Mouse (Mus musculus): ENCODE data around the gene Ptges. TPM values are rescaled to one million over a fixed set of nuclear protein-coding genes. Genes with fewer than 3 reads are reported as not detected.
"Not testable (repeated sequence)": the region's sequence is repeated elsewhere in the genome, so short reads cannot be mapped to it uniquely, and the experiment has no call there.

The Ptges gene
- total RNA-seq (2021): 1 to 10 TPM; 4.1 to 6.9 TPM
- long read RNA-seq, experiment 1, partial matches to known transcripts: 0 of 1 reads
- long read RNA-seq, experiment 1, other reads (novel, unspliced or antisense): 1 of 1 reads
- long read RNA-seq, experiment 2, partial matches to known transcripts: 0 of 11 reads
- long read RNA-seq, experiment 2, other reads (novel, unspliced or antisense): 10 of 11 reads

GRCm38 (mm10) chr2:30929483-30930045, at the start of gene Ptges:
TSS of gene Ptges (minus strand) at chr2:30929863.
- DNase-seq: peak; percentile 74

- peak; percentile 85 for DNase-seq
Observed at GRCm38 (mm10) chr2:30967352-30968327, 38.0 kb upstream of the Ptges start, which contains the start of gene Tor1a. TSS of gene Tor1a (minus strand) at chr2:30967933.

DNA sequence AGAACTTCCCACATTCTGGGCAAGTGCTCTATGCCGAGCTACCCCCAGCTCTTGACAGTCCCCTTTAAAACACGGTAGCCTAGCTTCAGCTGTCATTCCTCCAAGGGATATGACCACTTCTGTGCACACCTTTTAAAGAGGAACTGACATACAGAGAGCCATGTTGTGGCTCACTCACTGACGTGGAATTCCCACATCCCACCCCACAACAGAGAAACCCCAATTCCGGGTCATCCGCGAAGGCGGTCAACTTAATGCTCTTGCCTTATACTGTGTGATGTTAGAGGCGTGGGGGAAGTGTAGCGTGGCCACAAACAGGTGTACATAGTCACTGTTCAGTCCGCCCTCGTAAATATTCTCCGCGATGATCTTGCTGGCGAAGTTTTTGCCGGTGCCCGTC, 37.2 kb upstream of the Ptges start:
- no peak for DNase-seq

DNA sequence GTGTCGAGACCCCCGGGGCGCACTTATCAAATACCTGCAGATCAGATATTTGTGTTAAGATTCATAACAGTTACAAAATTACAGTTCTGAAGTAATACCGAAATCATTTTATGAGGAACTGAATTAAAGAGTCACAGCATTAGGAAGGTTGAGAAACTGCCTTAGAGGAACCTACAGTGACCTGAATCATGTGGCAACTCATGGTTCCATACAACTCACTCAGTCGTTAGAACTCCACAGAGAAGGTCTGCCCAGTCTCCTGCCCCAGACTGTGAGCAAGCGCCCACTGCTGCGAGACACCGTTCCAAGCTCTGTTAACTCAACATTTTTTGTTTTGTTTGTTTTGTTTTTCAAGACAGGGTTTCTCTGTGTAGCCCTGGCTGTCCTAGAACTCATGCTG, 36.0 kb upstream of the Ptges start:
- DNase-seq: no peak

- no peak for DNase-seq
Observed at GRCm38 (mm10) chr2:30962570-30963254, 33.0 kb upstream of the Ptges start.

DNA sequence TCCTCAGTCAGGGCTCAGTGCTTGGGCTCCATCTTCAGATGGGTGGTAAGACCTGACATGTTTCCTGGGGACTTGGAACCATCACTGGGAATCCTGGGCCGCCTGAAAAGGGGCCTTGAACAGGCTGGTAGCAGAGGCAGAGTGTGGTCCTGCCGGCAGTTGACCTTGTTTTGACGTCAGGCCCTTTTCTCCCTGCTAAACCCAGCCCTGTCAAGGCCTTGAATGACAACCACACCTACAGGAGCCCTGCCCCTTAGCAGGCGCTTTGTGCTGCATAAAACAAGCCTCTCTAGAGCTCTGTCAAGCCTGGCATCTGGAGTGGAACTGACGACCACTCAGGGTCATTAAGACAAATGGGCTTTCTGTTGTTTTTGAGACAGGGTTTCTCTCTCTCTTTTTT, 30.2 kb upstream of the Ptges start:
- DNase-seq: no peak

DNA sequence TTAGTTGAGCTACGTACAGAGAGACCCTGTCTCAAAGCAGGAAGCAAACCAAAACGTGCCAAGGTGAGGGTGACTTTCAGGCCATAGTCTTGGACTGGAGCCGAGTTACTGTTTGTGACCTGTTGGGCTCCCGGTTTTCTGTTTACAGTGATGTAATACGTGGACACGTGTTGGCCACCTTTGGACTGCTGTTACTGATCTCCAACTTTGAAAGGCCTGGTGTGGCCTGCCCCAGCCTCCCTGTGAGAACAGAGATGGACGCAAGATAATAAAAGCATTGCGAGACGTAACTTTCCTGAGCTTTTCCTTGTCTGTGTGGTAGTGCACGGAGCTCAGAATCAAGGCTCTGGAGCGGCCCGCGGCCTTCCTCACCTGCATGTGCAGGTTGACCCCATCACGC, 29.1 kb upstream of the Ptges start:
- no peak for DNase-seq

DNA sequence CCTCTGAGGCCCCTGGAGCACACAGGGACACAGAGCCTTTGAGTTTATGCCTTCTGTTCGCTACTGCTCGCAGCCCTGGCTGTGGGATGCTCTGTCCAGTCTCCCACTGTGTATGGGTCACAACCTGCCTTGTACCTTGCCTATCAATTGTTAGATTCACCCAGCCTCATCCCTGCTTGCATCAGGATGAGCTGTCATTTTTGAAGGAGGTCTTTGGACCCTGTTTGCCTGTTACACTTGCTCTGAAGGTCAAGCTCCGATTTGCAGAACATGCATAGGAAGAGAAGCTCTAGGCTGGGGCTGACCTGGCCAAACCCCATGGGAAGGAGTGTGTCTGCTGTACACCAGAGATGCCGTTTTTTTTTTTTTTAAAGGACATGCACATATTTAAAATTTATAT, 27.8 kb upstream of the Ptges start:
- no peak for DNase-seq

DNA sequence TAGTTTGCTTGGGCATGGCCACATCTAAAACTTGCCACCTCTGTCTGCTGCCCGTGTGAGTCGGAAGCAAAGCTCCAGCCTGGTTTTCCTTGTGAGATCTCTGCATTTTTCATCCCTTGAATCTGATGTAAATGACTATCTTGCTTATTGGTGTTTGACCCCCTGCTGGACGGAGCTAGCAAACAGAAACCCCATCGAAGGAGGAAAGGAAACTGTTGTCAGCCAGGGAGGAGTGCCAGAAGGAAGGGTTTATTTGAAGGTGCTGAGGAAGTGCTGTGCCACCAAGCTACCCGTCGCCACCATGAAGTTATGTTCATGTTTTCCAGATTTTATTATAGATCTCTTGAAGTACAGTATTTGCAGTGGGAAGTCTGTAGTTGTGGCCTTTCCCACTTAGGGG, 25.1 kb upstream of the Ptges start:
- no peak for DNase-seq

DNA sequence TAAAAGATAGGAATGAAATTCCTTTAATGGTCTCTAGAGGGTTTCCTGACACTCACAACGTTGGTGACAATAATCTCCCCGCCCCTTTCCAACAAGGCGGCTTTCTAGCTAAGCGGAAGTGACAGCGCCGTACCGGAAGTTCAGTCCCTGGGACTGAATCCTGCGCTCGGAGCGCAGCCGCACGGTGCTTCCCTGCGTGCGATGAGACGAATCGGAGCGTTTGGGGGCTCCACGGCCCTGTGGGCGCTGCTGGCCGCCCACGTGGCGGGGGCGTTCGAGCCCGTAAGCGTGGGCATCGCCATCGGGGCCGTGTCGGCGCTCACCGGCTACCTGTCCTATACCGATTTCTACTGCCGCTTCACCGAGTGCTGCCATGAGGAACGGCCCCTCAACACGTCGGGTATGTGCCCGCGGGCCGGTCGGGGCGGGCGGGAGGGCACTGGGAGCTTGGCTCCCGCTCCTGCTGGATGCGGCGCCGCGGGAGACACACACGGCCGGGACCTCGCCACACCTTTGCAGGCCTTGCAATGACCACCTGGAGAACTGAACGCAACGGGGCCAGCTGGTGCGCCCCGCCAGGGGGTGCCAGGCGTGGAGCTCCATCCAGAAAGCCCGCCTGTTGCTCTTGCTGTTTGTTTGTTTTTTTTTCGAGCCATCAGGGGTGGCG, 23.3 kb upstream of the Ptges start, which contains the start of gene Tor1b:
Tor1b (plus strand) TSS at position 136 of the 667 bp plus-strand sequence.
- DNase-seq: peak; percentile 74

DNA sequence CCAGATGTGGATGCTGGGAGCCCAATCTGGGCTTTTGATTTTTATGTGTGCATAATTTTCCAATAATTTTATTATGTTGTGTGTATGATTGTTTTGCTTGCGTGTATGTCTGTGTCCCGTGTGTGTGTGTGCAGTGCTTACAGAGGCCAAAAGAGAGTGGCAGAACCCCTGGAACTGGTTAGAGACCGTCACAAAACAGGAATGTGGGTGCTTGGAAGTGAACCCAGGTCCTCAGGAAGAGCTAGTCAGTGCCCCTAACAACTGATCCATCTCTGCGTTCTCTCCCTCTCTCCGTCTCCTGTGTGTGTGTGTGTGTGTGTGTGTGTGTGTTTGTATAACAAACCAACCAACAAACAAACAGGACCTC, 22.8 kb upstream of the Ptges start:
- no peak for DNase-seq

DNA sequence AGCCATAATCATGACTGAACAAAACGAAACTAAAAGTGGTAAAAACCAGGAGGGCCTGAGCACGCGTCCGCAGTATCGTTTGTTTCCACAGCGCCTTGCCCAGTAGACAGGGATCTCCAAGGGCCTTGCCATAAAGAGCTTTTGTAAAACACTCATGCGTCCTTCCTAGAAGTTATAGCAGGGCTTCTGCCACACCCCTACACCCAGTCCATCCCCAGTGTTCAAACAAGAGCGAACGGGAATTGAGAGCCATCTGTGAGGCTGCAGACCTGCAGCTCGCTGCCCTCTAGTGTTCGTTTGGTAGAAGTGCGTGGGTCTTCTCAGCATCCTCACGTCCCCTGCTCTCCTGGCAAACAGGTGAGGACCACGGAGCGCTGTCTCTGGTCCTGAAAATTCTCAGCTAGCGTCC, 12.9 kb upstream of the Ptges start:
- peak; percentile 40 for DNase-seq

DNA sequence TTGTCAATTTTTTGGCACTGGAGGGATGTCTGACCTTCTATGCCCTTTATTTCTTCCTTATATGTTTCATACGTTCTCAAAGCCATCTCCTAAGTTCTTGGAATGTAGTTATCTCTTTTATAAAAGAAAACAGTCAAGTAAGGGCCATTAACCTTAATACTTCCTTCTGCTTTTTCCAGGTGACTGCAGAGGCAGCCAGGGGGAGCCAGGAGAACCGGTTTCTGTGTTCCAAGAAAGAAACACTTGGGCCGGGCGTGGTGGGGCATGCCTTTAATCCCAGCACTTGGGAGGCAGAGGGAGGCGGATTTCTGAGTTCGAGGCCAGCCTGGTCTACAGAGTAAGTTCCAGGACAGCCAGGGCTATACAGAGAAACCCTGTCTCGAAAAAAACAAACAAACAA, 12.5 kb upstream of the Ptges start:
- DNase-seq: not testable (repeated sequence)

GRCm38 (mm10) chr2:30941586-30941985, 11.9 kb upstream of the Ptges start:
- DNase-seq: no peak

GRCm38 (mm10) chr2:30938574-30938991, 8.9 kb upstream of the Ptges start:
- no peak for DNase-seq

DNA sequence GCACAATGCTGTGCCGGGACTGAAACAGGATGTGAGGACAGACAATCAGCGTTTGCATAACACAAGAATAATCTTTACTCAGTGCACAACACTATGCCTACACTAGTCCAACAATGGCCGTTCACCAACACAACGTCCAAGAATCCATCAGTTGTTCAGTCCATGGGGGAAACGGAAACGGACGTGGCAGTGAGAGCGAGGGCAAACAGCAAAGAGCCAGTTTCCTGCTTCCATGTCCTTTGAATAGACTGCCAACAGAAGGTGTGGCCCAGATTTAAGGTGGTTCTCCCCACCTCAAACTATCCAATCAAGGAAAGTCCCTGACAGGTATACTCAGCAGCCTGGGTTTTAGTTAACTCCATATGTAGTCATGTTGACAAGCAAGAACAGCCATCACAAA, 8.1 kb upstream of the Ptges start:
- no peak for DNase-seq

- no peak for DNase-seq
Observed at GRCm38 (mm10) chr2:30936808-30937207, 7.1 kb upstream of the Ptges start.

DNA sequence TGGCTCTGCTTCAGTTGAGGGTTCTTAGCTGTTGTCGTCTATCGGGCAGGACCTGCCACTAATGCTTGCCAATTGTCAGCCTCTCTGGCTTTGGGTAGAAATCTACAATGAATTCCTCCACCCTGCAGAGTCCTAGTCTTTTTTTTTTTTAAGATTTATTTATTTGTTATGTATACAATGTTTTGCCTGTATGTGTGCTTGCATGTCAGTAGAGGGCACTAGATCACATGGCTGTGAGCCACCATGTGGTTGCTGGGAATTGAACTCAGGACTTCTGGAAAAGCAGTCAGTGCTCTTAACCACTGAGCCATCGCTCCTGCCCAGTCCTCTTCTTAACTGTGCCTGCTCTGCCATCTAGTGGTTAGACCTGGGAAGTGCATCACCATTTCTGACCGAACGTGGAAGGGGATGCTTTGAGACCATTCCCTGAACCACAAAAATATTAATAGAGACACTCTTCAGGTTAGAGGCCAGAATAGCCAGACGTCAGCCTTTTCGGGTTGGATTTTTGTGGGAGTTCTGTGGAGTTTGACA, 4.3 kb upstream of the Ptges start:
- peak; percentile 55 for DNase-seq

DNA sequence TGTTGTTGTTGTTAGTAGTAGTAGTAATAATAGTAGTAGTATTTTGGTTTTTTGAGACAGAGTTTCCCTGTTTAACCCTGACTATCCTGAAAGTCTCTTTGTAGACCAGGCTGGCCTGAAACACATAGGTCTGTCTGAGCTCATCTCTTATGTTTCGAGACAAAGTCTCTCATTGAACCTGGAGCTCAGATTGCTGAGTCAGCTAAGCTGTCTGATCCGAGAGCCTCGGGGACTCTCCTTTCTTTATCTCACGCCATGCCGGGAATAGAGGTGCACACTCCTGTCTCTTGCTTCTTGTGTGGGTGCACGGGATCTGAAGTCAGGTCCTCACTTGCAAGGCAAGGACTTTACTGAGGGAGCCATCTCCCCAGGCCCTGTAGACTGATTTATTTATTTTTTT, 3.4 kb upstream of the Ptges start:
- DNase-seq: no peak

DNA sequence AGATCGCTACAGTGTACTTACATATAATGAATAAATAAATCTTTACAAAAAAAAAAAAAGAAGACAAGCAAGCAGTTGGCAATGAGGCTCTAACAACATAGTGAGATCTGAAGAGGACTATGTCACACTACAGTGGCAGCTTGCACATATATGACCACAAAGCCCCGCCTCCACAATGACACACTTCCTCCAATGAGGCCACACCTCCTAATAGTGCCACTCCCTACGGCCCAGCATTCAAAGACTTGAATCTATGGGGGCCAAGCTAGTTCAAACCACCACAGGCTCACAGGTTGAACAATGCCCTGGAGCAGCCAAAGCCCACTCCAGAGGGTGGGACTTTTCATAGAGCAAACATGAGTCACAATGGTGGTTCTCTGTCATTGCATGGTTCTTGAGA, 2.3 kb upstream of the Ptges start:
- no peak for DNase-seq

DNA sequence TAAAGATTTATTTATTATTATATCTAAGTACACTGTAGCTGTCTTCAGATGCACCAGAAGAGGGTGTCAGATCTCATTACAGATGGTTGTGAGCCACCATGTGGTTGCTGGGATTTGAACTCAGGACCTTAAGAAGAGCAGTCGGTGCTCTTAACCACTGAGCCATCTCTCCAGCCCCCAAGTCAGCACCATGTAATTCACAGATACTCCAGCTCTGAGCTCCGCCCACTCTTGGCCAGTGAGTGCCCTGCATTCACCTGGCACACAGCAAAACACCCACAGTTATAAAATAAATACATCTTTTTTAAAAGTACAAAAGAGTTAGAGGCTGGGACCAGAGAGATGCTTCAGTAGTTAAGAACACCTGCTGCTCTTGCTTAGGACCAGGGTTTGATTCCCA, 1.2 kb upstream of the Ptges start:
- DNase-seq: not testable (repeated sequence)
